ENCODE assay signal across 8 mouse cellular contexts in the genomic region with DNA sequence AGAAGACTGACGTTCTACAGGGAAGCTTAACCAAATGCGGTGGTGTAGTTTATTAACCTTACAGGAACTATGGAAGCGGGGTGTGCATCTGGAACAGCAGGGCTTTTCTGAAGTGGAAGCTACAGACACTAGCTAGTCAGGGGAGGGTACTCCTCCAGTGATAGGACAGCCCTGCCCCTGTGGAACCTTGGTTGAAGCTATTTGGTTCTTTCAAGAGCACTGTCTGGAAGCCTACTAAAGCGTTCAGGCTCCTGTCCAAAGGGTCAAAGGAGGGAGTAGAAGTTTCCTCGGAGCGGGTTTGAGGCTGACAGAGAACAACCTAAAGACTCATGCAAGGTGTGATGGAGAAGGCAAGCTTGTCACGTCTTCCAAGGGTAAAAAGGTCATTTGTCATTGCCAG. TPM values are rescaled to one million over a fixed set of nuclear protein-coding genes. Genes with fewer than 3 reads are reported as not detected.
A peak's percentile ranks its signal among the peaks of the same experiment; 100 is the strongest.
DNase-seq lines count a peak whose midpoint lies in the region; ATAC-seq and TF ChIP-seq lines count a peak whose summit lies in the region.

No protein-coding gene starts in this region.

- peak overlapping the region; percentile 49; the same call in 1 of the 2 replicates for H3K9ac ChIP-seq in lung, embryonic 14.5 days
- peak overlapping the region; percentile 63 for H3K9ac ChIP-seq in forebrain, embryonic 16.5 days (replicated peaks; ENCODE audit: low read depth, low read length)
- H3K9ac ChIP-seq in limb, embryonic 11.5 days (ENCODE audit: low read length), result no peak overlapping the region

- H3K36me3 ChIP-seq in lung, embryonic 14.5 days (ENCODE audit: insufficient read depth), result no peaks in the 10 kb centered on the region
- H3K36me3 ChIP-seq in forebrain, embryonic 16.5 days (ENCODE audit: control insufficient read depth, insufficient read depth), result no peaks in the 10 kb centered on the region
- H3K36me3 ChIP-seq in limb, embryonic 11.5 days (ENCODE audit: control insufficient read depth, insufficient read depth, low read length), result no peaks in the 10 kb centered on the region
- H3K36me3 ChIP-seq in small intestine, adult 2 months (ENCODE audit: control insufficient read depth, insufficient read depth, low read length), result no peaks in the 10 kb centered on the region

- TF ChIP-seq POLR2A in small intestine, adult 2 months (IDR thresholded peaks at IDR 0.05; ENCODE audit: low read depth, low read length), result no peak

- 25% methylated on average over 7 of the region's 7 CpGs for WGBS in lung, embryonic 14.5 days
- 47% methylated on average over 7 of the region's 7 CpGs for WGBS in forebrain, embryonic 16.5 days
- WGBS in limb, embryonic 11.5 days, result 44% methylated on average over 7 of the region's 7 CpGs
- 11% methylated on average over 7 of the region's 7 CpGs for WGBS in small intestine, adult 2 months

- H3K4me3 ChIP-seq in lung, embryonic 14.5 days (ENCODE audit: low read depth, low read length), result peak overlapping the region; percentile 70
- H3K4me3 ChIP-seq in forebrain, embryonic 16.5 days (replicated peaks; ENCODE audit: low read length), result peak overlapping the region; percentile 69
- no peak overlapping the region for H3K4me3 ChIP-seq in limb, embryonic 11.5 days (ENCODE audit: low read depth, low read length)
- no peak overlapping the region for H3K4me3 ChIP-seq in small intestine, adult 2 months (ENCODE audit: low read depth, low read length)

- H3K9me3 ChIP-seq in lung, embryonic 14.5 days (ENCODE audit: low read depth, low read length), result no peaks in the 10 kb centered on the region
- H3K9me3 ChIP-seq in forebrain, embryonic 16.5 days (ENCODE audit: control insufficient read depth, low read length), result no peaks in the 10 kb centered on the region
- H3K9me3 ChIP-seq in limb, embryonic 11.5 days (ENCODE audit: control insufficient read depth, low read length), result no peaks in the 10 kb centered on the region

- H3K27ac ChIP-seq in lung, embryonic 14.5 days (ENCODE audit: low read depth), result peak overlapping the region; percentile 97; the same call in 1 of the 2 replicates
- no peak overlapping the region for H3K27ac ChIP-seq in forebrain, embryonic 16.5 days (ENCODE audit: low read length)
- H3K27ac ChIP-seq in limb, embryonic 11.5 days (replicated peaks; ENCODE audit: low read depth, low read length), result no peak overlapping the region
- peak overlapping the region; percentile 72 for H3K27ac ChIP-seq in small intestine, adult 2 months (ENCODE audit: insufficient read depth, low read depth, low read length)

- H3K4me2 ChIP-seq in lung, embryonic 14.5 days, result peak overlapping the region; percentile 83
- H3K4me2 ChIP-seq in forebrain, embryonic 16.5 days (ENCODE audit: low read length), result peak overlapping the region; percentile 88
- peak overlapping the region; percentile 57 for H3K4me2 ChIP-seq in limb, embryonic 11.5 days (ENCODE audit: low read depth, severe bottlenecking)

- no peak for DNase-seq in lung, embryonic 14.5 days
- no peak for DNase-seq in lung, postnatal 14 days
- DNase-seq in limb, embryonic 11.5 days (ENCODE audit: low spot score), result no peak
- DNase-seq in frontal cortex, postnatal 36 days (ENCODE audit: low spot score in 2 of 2), result no peak
- no peak for DNase-seq in layer of hippocampus, adult 11-12 months (ENCODE audit: low spot score)
- no peak for DNase-seq in retina, postnatal 1 day

- H3K27me3 ChIP-seq in lung, embryonic 14.5 days (ENCODE audit: insufficient read depth, low read length), result no peaks in the 10 kb centered on the region
- no peaks in the 10 kb centered on the region for H3K27me3 ChIP-seq in forebrain, embryonic 16.5 days (replicated peaks; ENCODE audit: control insufficient read depth, insufficient read depth, low read length)
- H3K27me3 ChIP-seq in limb, embryonic 11.5 days (ENCODE audit: control insufficient read depth, insufficient read depth, low read length), result no peaks in the 10 kb centered on the region
- H3K27me3 ChIP-seq in small intestine, adult 2 months (ENCODE audit: control insufficient read depth, insufficient read depth, low read length), result no peaks in the 10 kb centered on the region

- no peak for TF ChIP-seq CTCF in lung, embryonic 14.5 days (IDR thresholded peaks at IDR 0.05; ENCODE audit: low read depth)
- TF ChIP-seq CTCF in small intestine, adult 2 months (IDR thresholded peaks at IDR 0.05; ENCODE audit: extremely low read depth, insufficient read length, insufficient replicate concordance, low read depth, low read length), result no peak

- H3K4me1 ChIP-seq in lung, embryonic 14.5 days (ENCODE audit: insufficient read depth), result peaks cover 35% of the 10 kb centered on the region
- peaks cover 42% of the 10 kb centered on the region for H3K4me1 ChIP-seq in forebrain, embryonic 16.5 days (replicated peaks; ENCODE audit: control insufficient read depth, insufficient read depth, low read length)
- H3K4me1 ChIP-seq in limb, embryonic 11.5 days (ENCODE audit: control insufficient read depth, insufficient read depth, low read length), result peaks cover 10% of the 10 kb centered on the region
- peaks cover 47% of the 10 kb centered on the region for H3K4me1 ChIP-seq in small intestine, adult 2 months (ENCODE audit: control insufficient read depth, insufficient read depth, insufficient read length, low read length)

- ATAC-seq in lung, embryonic 14.5 days (ENCODE audit: insufficient read depth), result no peak
- no peak for ATAC-seq in forebrain, embryonic 16.5 days
- no peak for ATAC-seq in limb, embryonic 11.5 days (ENCODE audit: insufficient number of reproducible peaks, low FRiP score, low TSS enrichment, low read depth)

RNA-seq across cellular contexts. Expression of a gene that starts 0.9 kb away (rescaled TPM):
- polyA plus RNA-seq in lung, embryonic 14.5 days (2014; fragmentation: Nextera tagmentation; extraction: Ambion mirVana), result 6.6 and 8.3 TPM in 2 replicates
- polyA plus RNA-seq in forebrain, embryonic 16.5 days (2015; fragmentation: Nextera tagmentation; extraction: Ambion mirVana), result 5.6 and 6.3 TPM in 2 replicates
- 1.4 and 2.1 TPM in 2 replicates for polyA plus RNA-seq in limb, embryonic 11.5 days (2014; fragmentation: Nextera tagmentation; extraction: Ambion mirVana)
- polyA plus RNA-seq in small intestine, adult 2 months (2012; rRNA removed), result 4.1 and 5.2 TPM in 2 replicates

RNA-seq across cellular contexts. Expression of a gene that starts 34.4 kb away (rescaled TPM):
- polyA plus RNA-seq in lung, embryonic 14.5 days (2014; fragmentation: Nextera tagmentation; extraction: Ambion mirVana), result 6.9 and 8.0 TPM in 2 replicates
- polyA plus RNA-seq in forebrain, embryonic 16.5 days (2015; fragmentation: Nextera tagmentation; extraction: Ambion mirVana), result 10.9 and 13.2 TPM in 2 replicates
- 8.3 and 8.9 TPM in 2 replicates for polyA plus RNA-seq in limb, embryonic 11.5 days (2014; fragmentation: Nextera tagmentation; extraction: Ambion mirVana)
- polyA plus RNA-seq in small intestine, adult 2 months (2012; rRNA removed), result 2.0 and 3.7 TPM in 2 replicates

RNA-seq across cellular contexts. Expression of a gene that starts 46.2 kb away (rescaled TPM):
- polyA plus RNA-seq in lung, embryonic 14.5 days (2014; fragmentation: Nextera tagmentation; extraction: Ambion mirVana), result 53.7 and 56.4 TPM in 2 replicates
- polyA plus RNA-seq in forebrain, embryonic 16.5 days (2015; fragmentation: Nextera tagmentation; extraction: Ambion mirVana), result 208 and 217 TPM in 2 replicates
- polyA plus RNA-seq in limb, embryonic 11.5 days (2014; fragmentation: Nextera tagmentation; extraction: Ambion mirVana), result 99.8 and 101 TPM in 2 replicates
- 78.8 and 113 TPM in 2 replicates for polyA plus RNA-seq in small intestine, adult 2 months (2012; rRNA removed)

Comparison
In these comparisons a context has a peak if more than half of its experiments do, and no peak if none do; other contexts are left out.
1. H3K27ac ChIP-seq: peak in lung, embryonic 14.5 days (single experiment) and small intestine, adult 2 months (single experiment); none in forebrain, embryonic 16.5 days (single experiment) and limb, embryonic 11.5 days (single experiment).
2. H3K4me3 ChIP-seq: peak in lung, embryonic 14.5 days (single experiment) and forebrain, embryonic 16.5 days (single experiment); none in limb, embryonic 11.5 days (single experiment) and small intestine, adult 2 months (single experiment).
3. Peak in every context shown above with its lines, with median percentiles within 50 percentile points of each other: H3K4me2 ChIP-seq.